Mouse (Mus musculus) heart, postnatal 36 days (tissue): ENCODE results near the gene Pcnx3. TPM values are rescaled to one million over a fixed set of nuclear protein-coding genes. Genes with fewer than 3 reads are reported as not detected.
A peak's percentile ranks its signal among the peaks of the same experiment; 100 is the strongest.

ENCODE experiments used
- DNase-seq, 2 experiments: peaks; one replicate each; pipeline ENCODE4 v3.0.0; 2021 to 2022
- intact Hi-C: fragments of 180-260 bp; cut with DNase I; formaldehyde crosslinking; loops from one replicate; pipeline ENCODE4 v1.15.1; 2025
- total RNA-seq, 2 experiments: library from RNA; stranded (reverse); gene quantifications; 2 replicates each; pipeline ENCODE4 v1.2.3; 2021

Pcnx3 gene
- total RNA-seq, 2 experiments from 2014 or later: 15.7 to 16.8 TPM

DNA sequence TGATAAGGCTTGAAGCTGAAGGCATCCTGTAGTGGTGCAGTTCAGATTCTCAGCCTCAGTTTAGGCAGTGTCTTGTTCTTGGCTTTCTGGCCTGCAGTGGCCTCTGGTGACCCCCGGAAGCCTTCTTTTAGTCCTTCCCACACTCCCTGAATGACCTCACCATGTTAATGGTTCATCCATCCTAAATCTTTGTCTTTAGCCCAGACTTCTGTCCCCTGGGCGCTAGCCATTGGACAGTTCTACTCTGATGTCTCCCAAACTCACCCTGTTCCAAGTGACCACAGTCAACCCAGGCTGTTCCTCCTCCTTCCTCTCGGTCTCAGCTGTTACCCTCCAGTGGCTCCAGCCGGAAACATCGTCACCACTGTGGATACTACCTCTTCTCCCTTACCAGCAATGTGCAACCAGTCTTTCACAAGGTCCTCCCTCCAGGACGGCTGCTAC lies 39.4 kb downstream of the Pcnx3 start:
- peak; percentile 52 to 61 for DNase-seq
- intact Hi-C loops: no loop called here

DNA sequence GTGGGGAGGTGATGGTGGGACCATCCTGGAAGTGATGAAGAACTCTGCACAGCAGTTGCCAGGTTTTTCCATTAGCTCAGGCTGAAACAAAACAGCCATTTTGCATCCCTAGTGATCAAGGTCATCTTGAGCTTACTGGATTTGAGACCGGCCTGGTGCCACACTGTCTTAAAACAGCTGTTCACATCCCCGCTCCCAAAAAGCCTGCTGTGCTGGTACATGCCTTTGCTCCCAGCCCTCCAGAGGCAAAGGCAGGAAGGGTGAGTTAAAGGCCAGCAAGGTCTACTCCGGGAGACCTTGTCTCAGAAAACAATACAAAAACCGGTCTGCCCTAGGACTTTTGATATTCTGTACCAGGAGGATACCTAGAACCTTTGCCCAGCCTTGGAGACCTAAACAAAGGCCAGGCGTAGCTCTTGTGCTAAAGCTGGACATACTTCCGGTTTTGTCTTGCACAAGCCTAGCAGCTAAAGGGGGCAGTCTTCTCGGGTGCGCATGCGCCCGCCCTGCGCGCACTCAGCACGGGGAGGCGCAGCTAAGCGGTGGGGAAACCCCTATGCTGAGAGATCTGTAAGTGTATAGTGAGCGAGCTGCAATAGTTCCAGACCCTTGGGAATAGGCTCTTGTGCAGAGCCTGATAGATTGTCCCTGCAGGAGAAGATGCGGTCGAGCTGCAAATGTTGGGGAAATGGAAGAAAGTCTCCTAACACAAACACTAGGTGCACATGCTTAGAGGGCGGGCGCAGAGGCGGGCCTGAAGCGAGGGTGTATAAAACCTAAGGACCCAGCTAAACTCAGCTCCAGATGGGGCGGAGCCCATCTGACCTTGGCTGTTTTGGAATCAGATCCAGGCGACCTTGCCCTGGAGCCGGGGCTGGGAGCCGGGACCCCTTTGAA lies 40.1 kb downstream of the Pcnx3 start:
- peak; percentile 81 to 87 for DNase-seq
- intact Hi-C loops: no loop called here

- intact Hi-C loops: no loop called here
- DNase-seq: no peak
These were observed 40.9 kb downstream of the Pcnx3 start for GRCm38 (mm10) chr19:5647791-5648190.

DNA sequence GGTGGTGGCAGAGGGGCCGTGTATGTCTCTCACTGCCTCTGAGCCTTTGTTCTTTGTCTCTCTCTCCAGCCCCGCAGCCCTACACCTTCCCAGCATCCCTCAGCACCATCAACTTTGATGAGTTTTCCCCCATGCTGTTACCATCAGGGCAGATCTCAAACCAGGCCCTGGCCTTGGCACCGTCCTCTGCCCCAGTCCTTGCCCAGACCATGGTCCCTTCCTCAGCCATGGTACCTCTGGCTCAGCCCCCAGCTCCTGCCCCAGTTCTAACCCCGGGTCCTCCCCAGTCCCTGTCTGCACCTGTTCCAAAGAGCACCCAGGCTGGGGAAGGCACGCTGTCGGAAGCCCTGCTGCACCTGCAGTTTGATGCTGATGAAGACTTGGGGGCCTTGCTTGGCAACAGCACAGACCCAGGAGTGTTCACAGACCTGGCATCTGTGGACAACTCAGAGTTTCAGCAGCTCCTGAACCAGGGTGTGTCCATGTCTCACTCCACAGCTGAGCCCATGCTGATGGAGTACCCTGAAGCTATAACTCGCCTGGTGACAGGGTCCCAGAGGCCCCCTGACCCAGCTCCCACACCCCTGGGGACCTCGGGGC lies 41.9 kb downstream of the Pcnx3 start:
- DNase-seq: no peak
- intact Hi-C loops: no loop called here

- no peak for DNase-seq
- intact Hi-C loops: no loop called here
These were observed 43.4 kb downstream of the Pcnx3 start for GRCm38 (mm10) chr19:5645280-5645679.

GRCm38 (mm10) chr19:5641641-5642040 lies 47.1 kb downstream of the Pcnx3 start:
- intact Hi-C loops: loop anchor here (2.0 kb wide), 1 partner anchor 19 kb away; no protein-coding TSS in a partner anchor
- DNase-seq: no peak

- intact Hi-C loops: loop anchor here (2.0 kb wide), 1 partner anchor 20 kb away; no protein-coding TSS in a partner anchor
- DNase-seq: no peak
These were observed 47.7 kb downstream of the Pcnx3 start for GRCm38 (mm10) chr19:5641021-5641420.

DNA sequence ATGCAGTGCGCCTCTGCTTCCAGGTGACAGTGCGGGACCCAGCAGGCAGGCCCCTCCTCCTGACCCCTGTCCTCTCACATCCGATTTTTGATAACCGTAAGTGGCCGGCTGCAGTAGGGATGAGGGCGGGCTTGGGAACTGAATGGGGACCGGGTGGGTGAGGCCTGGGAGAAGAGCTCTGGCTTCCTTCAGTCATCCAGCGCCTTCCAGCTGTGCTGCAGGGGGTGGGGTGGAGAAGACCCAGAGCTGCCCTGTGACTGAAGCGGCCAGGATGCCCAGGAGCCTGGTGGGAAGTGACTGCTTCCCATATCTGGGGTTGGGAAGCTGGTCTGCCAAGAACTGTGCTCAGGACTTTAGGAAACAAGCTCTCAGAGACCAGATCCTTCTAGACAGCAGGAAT lies 48.4 kb downstream of the Pcnx3 start:
- intact Hi-C loops: loop anchor here (2.0 kb wide), 1 partner anchor 20 kb away; no protein-coding TSS in a partner anchor
- DNase-seq: no peak

DNA sequence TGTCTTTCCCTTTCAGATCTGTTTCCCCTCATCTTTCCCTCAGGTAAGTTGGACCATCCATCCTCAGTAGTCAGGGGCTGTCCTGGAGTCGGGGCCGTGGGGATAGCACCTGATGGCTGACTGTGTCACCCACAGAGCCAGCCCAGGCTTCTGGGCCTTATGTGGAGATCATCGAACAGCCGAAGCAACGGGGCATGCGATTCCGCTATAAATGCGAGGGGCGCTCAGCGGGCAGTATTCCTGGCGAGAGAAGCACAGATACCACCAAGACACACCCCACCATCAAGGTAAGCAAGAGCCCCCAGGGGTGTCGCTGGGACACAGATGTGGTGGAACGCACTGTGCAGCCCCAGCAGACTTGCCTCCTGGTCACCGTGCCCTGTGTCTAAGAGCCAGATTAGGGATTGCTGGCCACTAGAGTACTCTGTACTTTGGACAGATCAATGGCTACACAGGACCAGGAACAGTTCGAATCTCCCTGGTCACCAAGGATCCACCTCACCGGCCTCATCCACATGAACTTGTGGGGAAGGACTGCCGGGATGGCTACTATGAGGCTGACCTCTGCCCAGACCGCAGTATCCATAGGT lies 50.2 kb downstream of the Pcnx3 start:
- no peak for DNase-seq
- intact Hi-C loops: loop anchor here (5.0 kb wide), 1 partner anchor 89 kb away; the partner anchor contains the start of genes Ehbp1l1 and Fam89b

DNA sequence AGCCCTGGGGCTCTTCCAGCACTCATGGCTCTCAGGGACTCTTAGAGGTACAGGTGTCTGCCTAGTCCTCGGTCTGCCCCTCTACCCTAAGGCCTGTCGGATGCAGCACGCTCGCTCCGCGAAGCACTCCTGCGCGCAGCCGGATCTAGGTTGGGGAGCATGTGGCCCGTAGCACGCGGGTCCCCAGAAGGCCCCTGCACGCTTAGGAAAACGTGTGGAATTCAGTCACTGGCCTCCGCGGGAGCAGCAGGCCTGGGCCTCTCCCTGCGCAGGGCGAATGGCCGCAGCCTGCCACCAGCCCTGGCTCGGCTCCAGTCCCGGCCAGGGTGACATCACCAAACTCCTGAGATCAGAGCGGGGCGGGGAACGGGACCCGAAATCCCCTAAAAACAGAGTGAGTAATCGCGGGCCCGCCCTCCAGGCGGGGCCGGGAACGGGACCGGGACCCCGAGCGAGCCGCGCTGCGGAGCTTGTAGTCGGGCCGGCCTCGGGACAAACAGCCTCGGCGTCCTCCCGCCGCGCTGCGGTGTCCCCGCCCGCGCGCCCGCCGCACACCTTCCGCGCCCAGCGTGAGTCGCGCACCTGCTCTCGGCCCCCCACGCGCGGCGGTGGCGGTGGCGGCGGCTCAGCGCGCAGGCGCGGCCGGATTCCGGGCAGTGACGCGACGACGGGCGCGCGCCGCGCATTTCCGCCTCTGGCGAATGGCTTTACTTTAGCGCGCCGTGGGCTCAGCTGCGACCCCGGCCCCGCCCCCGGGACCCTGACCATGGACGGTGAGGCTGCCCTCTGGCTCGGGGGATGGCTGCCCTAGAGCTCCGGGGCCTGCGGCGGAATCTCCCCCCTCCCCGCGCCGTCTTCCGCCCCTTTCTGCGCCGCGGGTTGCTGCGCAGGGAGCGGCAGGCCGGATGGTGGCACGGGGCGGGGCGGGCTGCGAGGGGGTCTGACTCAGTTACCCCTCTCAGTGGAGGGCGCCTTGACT lies 51.4 kb downstream of the Pcnx3 start, which contains the start of gene Rela:
Gene Rela, plus strand, starts transcription at position 415 of the 979 bp plus-strand sequence.
- intact Hi-C loops: loop anchor here (2.0 to 5.0 kb wide), 2 partner anchors 51 to 90 kb away; partner anchors contain the start of genes Ehbp1l1, Fam89b, Map3k11 and Pcnx3
- DNase-seq: peak; percentile 94 to 97

DNA sequence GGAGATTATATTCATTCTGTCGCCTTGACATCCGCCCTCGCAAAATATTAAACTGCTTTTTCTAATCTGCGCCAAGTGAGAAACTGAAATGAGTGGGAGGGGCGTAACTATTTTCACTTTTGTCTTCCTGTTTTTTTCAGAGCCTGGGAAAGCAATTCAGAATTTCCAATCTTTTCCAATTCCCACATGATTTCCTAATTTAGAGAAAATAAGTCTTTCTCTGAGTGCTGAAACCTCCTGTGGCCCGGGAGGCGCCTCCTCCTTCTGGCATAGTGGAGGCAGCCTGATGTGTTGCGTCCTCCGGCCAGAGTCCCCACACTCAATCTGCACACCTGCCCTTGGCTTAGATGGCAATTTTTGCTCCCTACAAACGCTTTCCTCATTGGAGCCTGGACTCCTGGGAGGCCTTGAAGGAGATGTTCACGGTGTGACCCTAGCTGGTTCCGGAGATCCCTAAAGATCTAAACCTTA lies 52.1 kb downstream of the Pcnx3 start:
- intact Hi-C loops: loop anchor here (2.0 to 5.0 kb wide), 2 partner anchors 52 to 91 kb away; partner anchors contain the start of genes Ehbp1l1, Fam89b, Map3k11 and Pcnx3
- peak in 1 of 2 experiments; percentile 57 for DNase-seq

DNA sequence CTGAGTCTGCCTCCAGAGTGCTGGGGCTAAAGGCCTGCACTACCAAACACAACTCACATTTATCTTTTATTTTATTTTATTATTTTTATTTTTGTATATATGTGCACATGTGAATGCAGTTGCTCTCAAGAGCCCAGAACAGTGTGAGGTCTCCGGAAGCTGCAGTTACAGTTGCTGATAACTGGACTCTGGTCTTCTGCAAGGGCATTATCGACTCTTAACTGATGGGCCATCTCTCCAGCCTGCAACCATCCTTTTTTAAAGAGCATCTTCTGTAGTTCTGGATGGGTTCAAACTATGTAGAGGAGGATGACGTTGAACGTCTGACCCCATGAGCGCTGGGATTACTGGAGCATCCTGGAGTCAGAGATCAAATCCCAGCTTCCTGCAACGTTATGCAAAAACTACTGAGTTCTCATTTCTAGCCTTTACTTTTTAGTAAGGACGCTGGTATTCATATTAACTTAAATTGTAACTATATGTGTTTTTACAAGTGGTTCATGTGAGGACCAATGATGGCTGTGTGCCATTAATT lies 52.6 kb downstream of the Pcnx3 start:
- no peak for DNase-seq
- intact Hi-C loops: loop anchor here (2.0 to 5.0 kb wide), 2 partner anchors 53 to 91 kb away; partner anchors contain the start of genes Ehbp1l1, Fam89b, Map3k11 and Pcnx3

GRCm38 (mm10) chr19:5632120-5632519 lies 56.6 kb downstream of the Pcnx3 start:
- intact Hi-C loops: no loop called here

DNA sequence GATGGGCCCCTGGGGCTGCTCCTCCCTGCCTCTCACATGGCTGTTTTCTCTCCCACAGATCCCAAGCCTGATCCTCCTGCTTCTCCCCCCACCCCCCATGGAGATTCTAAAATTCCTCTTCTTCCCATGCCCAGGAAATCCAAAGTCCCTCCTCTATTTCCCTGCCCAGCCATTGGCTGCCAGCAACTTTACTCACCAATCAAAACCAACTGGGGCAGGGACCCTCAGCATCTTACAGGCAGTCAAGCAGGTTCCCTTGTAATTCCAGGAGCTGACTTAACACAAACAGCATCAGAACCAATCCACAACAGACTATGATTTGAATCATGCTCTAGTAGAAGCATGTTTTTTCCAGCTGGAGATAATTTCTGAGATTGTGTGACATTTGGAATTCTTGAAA lies 58.8 kb downstream of the Pcnx3 start:
- intact Hi-C loops: no loop called here

More at GRCm38 (mm10) chr19:5632120-5632519, 56.6 kb downstream of the Pcnx3 start:
- no peak for DNase-seq

DNA sequence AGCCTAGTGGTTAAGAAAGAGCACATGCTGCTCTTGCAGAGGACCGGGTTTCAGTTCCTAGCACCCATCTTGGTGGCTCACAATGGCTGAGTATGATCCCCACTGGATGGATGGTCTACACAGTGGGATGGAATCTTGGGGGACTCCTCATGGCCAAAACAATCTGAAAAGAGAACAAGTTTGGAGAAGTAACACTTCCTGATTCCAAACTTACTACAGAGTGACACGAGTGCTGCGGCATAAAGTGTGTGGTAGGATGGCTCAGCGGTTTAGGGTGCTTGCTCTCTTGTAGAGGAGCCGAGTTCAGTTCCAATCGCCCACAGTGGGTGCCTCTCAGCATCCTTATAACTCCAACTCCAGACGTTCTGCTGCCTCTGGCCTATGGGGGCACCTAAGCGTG lies 63.4 kb downstream of the Pcnx3 start:
- intact Hi-C loops: no loop called here

More for the DNA sequence above, 58.8 kb downstream of the Pcnx3 start:
- no peak for DNase-seq

GRCm38 (mm10) chr19:5621884-5622283 lies 66.8 kb downstream of the Pcnx3 start:
- intact Hi-C loops: no loop called here

More for the DNA sequence above, 63.4 kb downstream of the Pcnx3 start:
- no peak for DNase-seq

GRCm38 (mm10) chr19:5620007-5620406 lies 68.7 kb downstream of the Pcnx3 start:
- DNase-seq: no peak
- intact Hi-C loops: no loop called here

More at GRCm38 (mm10) chr19:5621884-5622283, 66.8 kb downstream of the Pcnx3 start:
- no peak for DNase-seq

DNA sequence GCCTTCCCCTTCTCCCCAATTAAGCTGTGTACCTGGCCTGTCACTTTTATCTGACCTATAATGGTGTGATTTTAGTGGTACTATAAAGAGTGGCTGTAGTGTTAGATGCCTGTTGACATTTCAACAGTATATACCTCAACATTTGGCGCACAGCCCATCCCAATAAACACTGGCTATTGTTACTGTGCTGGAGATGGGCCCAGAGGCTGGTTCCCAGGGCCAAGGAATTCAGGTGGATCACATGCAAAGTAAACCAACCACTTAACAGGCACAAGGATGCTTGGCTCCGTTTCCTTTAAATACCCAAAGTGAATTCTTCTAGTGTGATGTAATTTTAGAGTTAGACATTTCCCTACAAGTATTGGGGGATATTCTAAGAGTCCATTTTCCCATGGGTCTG lies 73.8 kb downstream of the Pcnx3 start:
- intact Hi-C loops: no loop called here
- no peak for DNase-seq
